Mouse (Mus musculus) kidney, postnatal 0 days (tissue): ENCODE measurements around the gene Sh3gl2. TPM values are rescaled to one million over a fixed set of nuclear protein-coding genes. Genes with fewer than 3 reads are reported as not detected.
A peak's percentile ranks its signal among the peaks of the same experiment; 100 is the strongest.

ENCODE experiments used
- ATAC-seq: fragments of 200-750 bp; cut with Nextera tagmentation; replicated peaks from 2 replicates; pipeline ENCODE4 v1.8.0; 2017; ENCODE audit warnings: low read depth, moderate number of reproducible peaks, moderate TSS enrichment, moderate library complexity; ENCODE audit not compliant: low FRiP score
- DNase-seq: peaks from one replicate; pipeline ENCODE4 v3.0.0-alpha.2; 2016; ENCODE audit warnings: low spot score
- H3K27ac ChIP-seq: fragments of 300-500 bp; sonication (generic); 2 replicates; pipeline ENCODE4 v1.5.1; 2014; ENCODE audit warnings: mild to moderate bottlenecking
- H3K27me3 ChIP-seq: fragments of 300-500 bp; sonication (generic); 2 replicates; pipeline ENCODE4 v1.6.1; 2014; ENCODE audit warnings: low read length, mixed read lengths; ENCODE audit not compliant: insufficient read depth
- H3K36me3 ChIP-seq: fragments of 300-500 bp; sonication (generic); 2 replicates; pipeline ENCODE4 v1.6.1; 2014; ENCODE audit warnings: low read length, mixed read lengths; ENCODE audit not compliant: insufficient read depth
- H3K4me1 ChIP-seq: fragments of 300-500 bp; sonication (generic); replicated peaks from 2 replicates; pipeline ENCODE4 v1.6.1; 2014; ENCODE audit warnings: antibody characterized with exemption, low read length, mixed read lengths; ENCODE audit not compliant: insufficient read depth
- H3K4me2 ChIP-seq: fragments of 300-500 bp; sonication (generic); 2 replicates; pipeline ENCODE4 v1.6.1; 2014; ENCODE audit warnings: mild to moderate bottlenecking, low read length, moderate library complexity, mixed read lengths
- H3K4me3 ChIP-seq: fragments of 300-500 bp; sonication (generic); replicated peaks from 2 replicates; pipeline ENCODE4 v1.5.1; 2014; ENCODE audit warnings: low read depth, low read length
- H3K9ac ChIP-seq: fragments of 300-500 bp; sonication (generic); 2 replicates; pipeline ENCODE4 v1.6.1; 2014; ENCODE audit warnings: low read depth, low read length
- H3K9me3 ChIP-seq: fragments of 300-500 bp; sonication (generic); replicated peaks from 2 replicates; pipeline ENCODE4 v1.6.1; 2016; ENCODE audit warnings: low read length, inconsistent platforms, mixed read lengths
- CTCF ChIP-seq: IDR thresholded peaks from 2 replicates; pipeline ENCODE4 v1.5.1; 2016; ENCODE audit warnings: antibody characterized with exemption, low read depth, mild to moderate bottlenecking, moderate library complexity
- WGBS: fragments of 180-500 bp; shearing (Covaris S2); extraction: QIAGEN DNeasy Blood & Tissue Kit; methylation state at CpG from one replicate; pipeline ENCODE4 v1.1.7; 2014; 5-methylcytosine and 5-hydroxymethylcytosine counted together
- polyA plus RNA-seq: library from polyadenylated mRNA; unstranded; fragments of >200 nt; fragmentation: Nextera tagmentation; extraction: Ambion mirVana; gene quantifications from 2 replicates; pipeline ENCODE4 v1.2.1, GENCODE M21; 2015

Gene Sh3gl2
- polyA plus RNA-seq, 1 experiment from 2014 or later: 22.1 TPM

GRCm38 (mm10) chr4:85226731-85227130, 21.8 kb downstream of the Sh3gl2 start:
- 90% methylated on average over 5 of the region's 5 CpGs for WGBS
- DNase-seq (no peak), ATAC-seq (no peak)
- Histone ChIP-seq H3K4me1 (no peaks in the 10 kb centered on the region), H3K4me2 (no peak overlapping the region), H3K9ac (no peak overlapping the region), H3K27me3 (no peaks in the 10 kb centered on the region), H3K9me3 (no peaks in the 10 kb centered on the region), H3K27ac (no peak overlapping the region), H3K4me3 (no peak overlapping the region), H3K36me3 (no peaks in the 10 kb centered on the region)
- TF ChIP-seq CTCF: no peak

GRCm38 (mm10) chr4:85227664-85228588, 23.0 kb downstream of the Sh3gl2 start:
- Histone ChIP-seq H3K9me3 (no peaks in the 10 kb centered on the region), H3K27me3 (no peaks in the 10 kb centered on the region), H3K4me3 (no peak overlapping the region), H3K27ac (no peak overlapping the region), H3K9ac (no peak overlapping the region), H3K36me3 (no peaks in the 10 kb centered on the region), H3K4me1 (no peaks in the 10 kb centered on the region), H3K4me2 (no peak overlapping the region)
- 42% methylated on average over 9 of the region's 9 CpGs for WGBS
- DNase-seq (peak; percentile 12), ATAC-seq (no peak; the same call in 1 of the 2 replicates)
- no peak for TF ChIP-seq CTCF

GRCm38 (mm10) chr4:85228589-85228948, 23.6 kb downstream of the Sh3gl2 start:
- Histone ChIP-seq H3K27me3 (no peaks in the 10 kb centered on the region), H3K27ac (no peak overlapping the region), H3K4me1 (no peaks in the 10 kb centered on the region), H3K4me2 (no peak overlapping the region), H3K36me3 (no peaks in the 10 kb centered on the region), H3K9ac (no peak overlapping the region), H3K4me3 (no peak overlapping the region), H3K9me3 (no peaks in the 10 kb centered on the region)
- no peak for ATAC-seq
- no peak for DNase-seq
- no peak for TF ChIP-seq CTCF
- WGBS: 71% methylated on average over 5 of the region's 5 CpGs

- ATAC-seq (no peak), DNase-seq (peak; percentile 57)
- no peaks in the 10 kb centered on the region for H3K27me3 ChIP-seq
- whole genome bisulfite sequencing: 71% methylated on average over 14 of the region's 14 CpGs
- no peak overlapping the region for H3K4me3 ChIP-seq
- no peak overlapping the region for H3K4me2 ChIP-seq
- TF ChIP-seq CTCF: no peak
- no peaks in the 10 kb centered on the region for H3K9me3 ChIP-seq
- H3K36me3 ChIP-seq: no peaks in the 10 kb centered on the region
- H3K9ac ChIP-seq: no peak overlapping the region
- no peak overlapping the region for H3K27ac ChIP-seq
- no peaks in the 10 kb centered on the region for H3K4me1 ChIP-seq
Measured at GRCm38 (mm10) chr4:85232386-85233381, 27.8 kb downstream of the Sh3gl2 start.

GRCm38 (mm10) chr4:85241675-85242074, 36.7 kb downstream of the Sh3gl2 start:
- no peak overlapping the region for H3K4me3 ChIP-seq
- H3K27ac ChIP-seq: no peak overlapping the region
- no peaks in the 10 kb centered on the region for H3K9me3 ChIP-seq
- H3K27me3 ChIP-seq: no peaks in the 10 kb centered on the region
- H3K36me3 ChIP-seq: no peaks in the 10 kb centered on the region
- no peak for DNase-seq
- no peak for ATAC-seq
- WGBS: 88% methylated on average over 3 of the region's 3 CpGs
- TF ChIP-seq CTCF: no peak
- no peak overlapping the region for H3K9ac ChIP-seq
- H3K4me2 ChIP-seq: no peak overlapping the region
- no peaks in the 10 kb centered on the region for H3K4me1 ChIP-seq

- ATAC-seq (no peak), DNase-seq (no peak)
- Histone ChIP-seq H3K27me3 (no peaks in the 10 kb centered on the region), H3K9me3 (no peaks in the 10 kb centered on the region), H3K4me3 (no peak overlapping the region), H3K27ac (no peak overlapping the region), H3K9ac (no peak overlapping the region), H3K36me3 (no peaks in the 10 kb centered on the region), H3K4me1 (no peaks in the 10 kb centered on the region), H3K4me2 (no peak overlapping the region)
- TF ChIP-seq CTCF: no peak
- WGBS: 87% methylated on average over 2 of the region's 2 CpGs
Measured at GRCm38 (mm10) chr4:85242562-85242961, 37.6 kb downstream of the Sh3gl2 start.
